Mouse (Mus musculus): Measurements from ENCODE around the gene Blmh.

- peak; percentile 43; the same call in 1 of the 2 replicates for TF ChIP-seq CTCF (IDR thresholded peaks at IDR 0.05; ENCODE audit: extremely low read depth, insufficient read length, insufficient replicate concordance, low read depth, low read length)
- TF ChIP-seq POLR2A (IDR thresholded peaks at IDR 0.05; ENCODE audit: low read depth, low read length), result no peak
Observed at GRCm38 (mm10) chr11:76899758-76900738, 24.6 kb upstream of the Blmh start.
